Mouse (Mus musculus) ES-Bruce4 (cell line): Measurements from ENCODE around the gene Olfr330.

ENCODE experiments used
- CTCF ChIP-seq: IDR thresholded peaks from one replicate; pipeline ENCODE4 v1.8.1; 2011; ENCODE audit warnings: low read depth, low read length
- POLR2A ChIP-seq: IDR thresholded peaks from one replicate; pipeline ENCODE4 v1.8.1; 2011; ENCODE audit warnings: low read length; ENCODE audit not compliant: insufficient read depth

- TF ChIP-seq CTCF (no peak), POLR2A (no peak)
Observed at GRCm38 (mm10) chr11:58499290-58499689, 35.3 kb downstream of the Olfr330 start.
